Mouse (Mus musculus) lung, adult 2 months (tissue): ENCODE data around the gene Fam234b. TPM values are rescaled to one million over a fixed set of nuclear protein-coding genes. Genes with fewer than 3 reads are reported as not detected.

ENCODE experiments used
- DNase-seq: peaks from one replicate; pipeline ENCODE4 v3.0.0; 2022
- H3K4me1 ChIP-seq: fragments of 200-500 bp; 2 replicates; pipeline ENCODE4 v1.6.1; 2011; ENCODE audit warnings: low read length; ENCODE audit not compliant: control insufficient read depth, insufficient read depth
- H3K4me3 ChIP-seq: fragments of 200-500 bp; replicated peaks from 2 replicates; pipeline ENCODE3; 2011; ENCODE audit warnings: low read depth, mild to moderate bottlenecking, control low read depth, low read length; ENCODE audit errors: extremely low read depth
- CTCF ChIP-seq: fragments of 200-500 bp; IDR thresholded peaks from 2 replicates; pipeline ENCODE4 v1.5.1; 2011; ENCODE audit warnings: mild to moderate bottlenecking, low read length, control low read depth; ENCODE audit not compliant: insufficient read depth
- POLR2A ChIP-seq: fragments of 200-500 bp; IDR thresholded peaks from 2 replicates; pipeline ENCODE4 v1.6.1; 2011; ENCODE audit warnings: low read depth, mild to moderate bottlenecking, control low read depth, low read length, borderline replicate concordance; ENCODE audit errors: extremely low read depth
- WGBS: fragments of 180-500 bp; shearing (Covaris S2); methylation state at CpG from one replicate; pipeline ENCODE4 v1.1.7; 2018; 5-methylcytosine and 5-hydroxymethylcytosine counted together
- polyA plus RNA-seq: library from polyadenylated mRNA; depleted of rRNA; stranded (reverse); fragments of >200 nt; gene quantifications from 2 replicates; pipeline ENCODE4 v1.2.3, GENCODE M21; 2012

Gene Fam234b
- polyA plus RNA-seq, 1 experiment: 9.2 TPM

DNA sequence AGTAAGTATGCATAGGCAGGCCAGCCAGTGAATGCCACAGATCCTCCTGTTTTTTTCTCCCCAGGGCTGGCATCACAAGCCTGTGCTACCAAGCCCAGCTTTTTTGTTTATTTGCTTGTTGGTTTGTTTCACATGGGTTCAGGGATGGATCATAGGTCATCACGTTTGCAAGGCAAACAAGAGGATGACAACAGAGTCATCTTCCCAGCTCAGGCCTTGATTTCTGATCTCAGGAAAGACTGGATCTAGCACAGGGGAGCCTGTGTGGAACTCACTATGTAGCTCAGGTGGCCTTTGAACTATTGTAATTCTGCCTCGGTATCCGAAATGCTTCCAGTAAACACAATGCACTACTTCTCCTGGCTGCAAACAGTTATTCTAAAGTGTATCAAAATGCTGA, 35.5 kb upstream of the Fam234b start:
- 87% methylated on average over 3 of the region's 3 CpGs for WGBS
- Histone ChIP-seq H3K4me3 (no peak overlapping the region), H3K4me1 (no peaks in the 10 kb centered on the region)
- no peak for TF ChIP-seq POLR2A
- TF ChIP-seq CTCF: no peak
- DNase-seq: no peak

GRCm38 (mm10) chr6:135162861-135163260, 34.9 kb upstream of the Fam234b start:
- Histone ChIP-seq H3K4me3 (no peak overlapping the region), H3K4me1 (no peaks in the 10 kb centered on the region)
- 47% methylated on average over 4 of the region's 4 CpGs for WGBS
- DNase-seq: no peak
- TF ChIP-seq CTCF (no peak), POLR2A (no peak)

GRCm38 (mm10) chr6:135165191-135165590, 32.6 kb upstream of the Fam234b start:
- peaks cover 3% of the 10 kb centered on the region; the same call in 1 of the 2 replicates for H3K4me1 ChIP-seq
- no peak overlapping the region for H3K4me3 ChIP-seq
- no peak for DNase-seq
- 92% methylated on average over 3 of the region's 3 CpGs for WGBS
- no peak for TF ChIP-seq POLR2A
- TF ChIP-seq CTCF: no peak

DNA sequence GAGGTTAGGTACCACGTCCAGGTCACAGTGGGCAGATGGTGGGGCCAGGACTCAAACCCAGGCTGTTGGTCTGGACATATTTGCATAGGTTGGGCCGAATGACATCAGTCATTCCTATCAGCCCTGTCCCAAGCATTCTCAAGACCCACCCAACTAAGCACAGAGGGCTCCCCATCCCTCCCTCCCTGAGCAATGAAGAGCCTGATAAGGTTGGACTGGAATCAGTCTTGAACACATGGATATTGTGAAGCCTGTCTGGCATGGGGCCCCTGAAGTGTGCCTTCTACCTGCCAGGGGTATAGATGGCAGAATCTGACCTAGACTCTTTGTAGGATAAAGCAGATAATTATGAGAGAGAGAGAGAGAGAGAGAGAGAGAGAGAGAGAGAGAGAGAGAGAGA, 32.1 kb upstream of the Fam234b start:
- TF ChIP-seq CTCF (no peak), POLR2A (no peak)
- no peak for DNase-seq
- H3K4me3 ChIP-seq: no peak overlapping the region
- H3K4me1 ChIP-seq: peaks cover 3% of the 10 kb centered on the region; the same call in 1 of the 2 replicates
- WGBS: 84% methylated on average over 2 of the region's 2 CpGs

DNA sequence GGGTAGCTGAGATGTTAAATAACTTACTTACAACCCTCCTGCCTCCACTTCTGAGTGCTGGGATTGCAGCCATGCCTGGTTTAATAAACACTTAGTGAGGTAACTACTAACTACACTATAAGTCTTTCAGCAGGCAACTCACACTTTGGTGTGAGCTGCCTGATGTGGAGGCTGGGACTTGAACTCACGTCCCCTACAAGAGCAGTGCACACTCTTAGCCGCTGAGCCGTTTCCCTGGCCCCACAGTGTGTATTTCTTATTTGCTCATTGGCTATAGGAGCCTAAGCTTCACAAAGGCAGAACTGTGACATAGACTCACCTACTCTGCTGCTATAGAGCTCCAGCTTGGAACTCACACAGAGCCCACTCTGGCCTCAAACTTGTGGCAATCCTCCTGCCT, 31.5 kb upstream of the Fam234b start:
- 90% methylated on average over 3 of the region's 3 CpGs for WGBS
- TF ChIP-seq CTCF (no peak), POLR2A (no peak)
- H3K4me1 ChIP-seq: peaks cover 3% of the 10 kb centered on the region; the same call in 1 of the 2 replicates
- no peak for DNase-seq
- no peak overlapping the region for H3K4me3 ChIP-seq

DNA sequence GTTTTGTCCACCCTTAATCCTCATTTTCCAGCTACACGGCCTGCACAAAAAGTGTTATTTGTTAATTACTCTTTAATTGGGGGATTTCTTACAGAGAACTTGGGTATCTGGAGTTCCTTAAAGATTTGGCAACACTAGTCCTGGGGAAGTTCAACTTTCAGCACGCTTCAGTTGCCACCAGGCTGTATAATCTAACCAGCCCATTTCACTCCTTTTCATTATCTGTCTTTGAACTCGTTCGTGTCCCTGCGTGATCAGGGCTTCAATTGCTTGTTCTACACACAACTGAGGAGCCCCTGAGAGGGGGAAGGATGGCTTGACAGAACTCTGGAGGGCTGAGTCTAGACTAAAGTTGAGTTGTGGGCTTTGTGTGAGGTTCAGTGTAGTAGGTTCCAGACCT, 31.1 kb upstream of the Fam234b start:
- WGBS: 76% methylated on average over 5 of the region's 5 CpGs
- DNase-seq: no peak
- Histone ChIP-seq H3K4me3 (no peak overlapping the region), H3K4me1 (peaks cover 3% of the 10 kb centered on the region; the same call in 1 of the 2 replicates)
- TF ChIP-seq CTCF (no peak), POLR2A (no peak)

GRCm38 (mm10) chr6:135167380-135168311, 30.1 kb upstream of the Fam234b start:
- peak; percentile 87 for DNase-seq
- WGBS: 7% methylated on average over 46 of the region's 46 CpGs
- H3K4me1 ChIP-seq: peaks cover 3% of the 10 kb centered on the region; the same call in 1 of the 2 replicates
- peak; percentile 78; the same call in 1 of the 2 replicates for TF ChIP-seq POLR2A
- TF ChIP-seq CTCF: no peak
- H3K4me3 ChIP-seq: peak overlapping the region; percentile 99

- Histone ChIP-seq H3K4me1 (peaks cover 3% of the 10 kb centered on the region; the same call in 1 of the 2 replicates), H3K4me3 (peak overlapping the region; percentile 99)
- 78% methylated on average over 6 of the region's 6 CpGs for WGBS
- no peak for DNase-seq
- TF ChIP-seq POLR2A: no peak
- TF ChIP-seq CTCF: no peak
Observed at GRCm38 (mm10) chr6:135168471-135168870, 29.3 kb upstream of the Fam234b start.

- WGBS: 79% methylated on average over 3 of the region's 3 CpGs
- Histone ChIP-seq H3K4me3 (no peak overlapping the region), H3K4me1 (peaks cover 3% of the 10 kb centered on the region; the same call in 1 of the 2 replicates)
- no peak for TF ChIP-seq POLR2A
- no peak for TF ChIP-seq CTCF
- DNase-seq: no peak
Observed at GRCm38 (mm10) chr6:135169246-135169645, 28.5 kb upstream of the Fam234b start.
